Mouse (Mus musculus) lung, embryonic 14.5 days (tissue): ENCODE data around the gene Tmem219. TPM values are rescaled to one million over a fixed set of nuclear protein-coding genes. Genes with fewer than 3 reads are reported as not detected.

Experiments used
- ATAC-seq: fragments of 200-750 bp; cut with Nextera tagmentation; 2 replicates; pipeline ENCODE4 v1.8.0; 2017; ENCODE audit warnings: mild to moderate bottlenecking, moderate TSS enrichment, moderate library complexity; ENCODE audit not compliant: insufficient read depth
- DNase-seq: peaks from one replicate; pipeline ENCODE4 v3.0.0-alpha.2; 2015
- H3K27ac ChIP-seq: fragments of 300-500 bp; sonication (generic); 2 replicates; pipeline ENCODE4 v1.5.1; 2014; ENCODE audit warnings: low read depth, mild to moderate bottlenecking, moderate library complexity
- H3K27me3 ChIP-seq: fragments of 300-500 bp; sonication (generic); 2 replicates; pipeline ENCODE4 v1.6.1; 2014; ENCODE audit warnings: low read length, control low read depth; ENCODE audit not compliant: insufficient read depth
- H3K36me3 ChIP-seq: fragments of 300-500 bp; sonication (generic); 2 replicates; pipeline ENCODE4 v1.6.1; 2014; ENCODE audit warnings: control low read depth; ENCODE audit not compliant: insufficient read depth
- H3K4me1 ChIP-seq: fragments of 300-500 bp; sonication (generic); 2 replicates; pipeline ENCODE4 v1.6.1; 2014; ENCODE audit warnings: antibody characterized with exemption, control low read depth; ENCODE audit not compliant: insufficient read depth
- H3K4me2 ChIP-seq: fragments of 300-500 bp; sonication (generic); 2 replicates; pipeline ENCODE4 v1.6.1; 2014; ENCODE audit warnings: mild to moderate bottlenecking
- H3K4me3 ChIP-seq: fragments of 300-500 bp; sonication (generic); 2 replicates; pipeline ENCODE4 v1.5.1; 2014; ENCODE audit warnings: low read depth, low read length
- H3K9ac ChIP-seq: fragments of 300-500 bp; sonication (generic); 2 replicates; pipeline ENCODE4 v1.6.1; 2014
- H3K9me3 ChIP-seq: fragments of 300-500 bp; sonication (generic); 2 replicates; pipeline ENCODE4 v1.6.1; 2016; ENCODE audit warnings: low read depth, low read length, control low read depth
- CTCF ChIP-seq: IDR thresholded peaks from 2 replicates; pipeline ENCODE4 v1.5.1; 2016; ENCODE audit warnings: antibody characterized with exemption, low read depth
- WGBS: fragments of 180-500 bp; shearing (Covaris S2); extraction: QIAGEN DNeasy Blood & Tissue Kit; methylation state at CpG from one replicate; pipeline ENCODE4 v1.1.7; 2014; 5-methylcytosine and 5-hydroxymethylcytosine counted together
- polyA plus RNA-seq: library from polyadenylated mRNA; unstranded; fragments of >200 nt; fragmentation: Nextera tagmentation; extraction: Ambion mirVana; gene quantifications from 2 replicates; pipeline ENCODE4 v1.2.1, GENCODE M21; 2014

Gene Tmem219
- polyA plus RNA-seq, 1 experiment from 2014 or later: 31.5 TPM

- TF ChIP-seq CTCF: no peak
These were observed 32.4 kb upstream of the Tmem219 start for GRCm38 (mm10) chr7:126955125-126955524.

GRCm38 (mm10) chr7:126952646-126953045 is 29.9 kb upstream of the Tmem219 start:
- Histone ChIP-seq H3K36me3 (no peaks in the 10 kb centered on the region), H3K27ac (no peak overlapping the region), H3K9me3 (no peaks in the 10 kb centered on the region), H3K4me3 (no peak overlapping the region), H3K27me3 (peaks cover 33% of the 10 kb centered on the region), H3K9ac (no peak overlapping the region), H3K4me1 (no peaks in the 10 kb centered on the region), H3K4me2 (no peak overlapping the region)
- ATAC-seq (no peak), DNase-seq (no peak)
- WGBS: under 1% methylated on average over 8 of the region's 8 CpGs
- TF ChIP-seq CTCF: no peak

More at GRCm38 (mm10) chr7:126955125-126955524, 32.4 kb upstream of the Tmem219 start:
- WGBS: 52% methylated on average over 3 of the region's 3 CpGs
- Histone ChIP-seq H3K27ac (no peak overlapping the region), H3K4me2 (no peak overlapping the region), H3K27me3 (peaks cover 30% of the 10 kb centered on the region), H3K9me3 (no peaks in the 10 kb centered on the region), H3K4me1 (no peaks in the 10 kb centered on the region), H3K9ac (no peak overlapping the region), H3K36me3 (no peaks in the 10 kb centered on the region), H3K4me3 (no peak overlapping the region)
- no peak for ATAC-seq
- DNase-seq: no peak

GRCm38 (mm10) chr7:126951741-126952140 is 29.0 kb upstream of the Tmem219 start:
- no peak overlapping the region for H3K27ac ChIP-seq
- H3K4me1 ChIP-seq: no peaks in the 10 kb centered on the region
- WGBS: 25% methylated on average over 4 of the region's 4 CpGs
- H3K36me3 ChIP-seq: no peaks in the 10 kb centered on the region
- no peak overlapping the region for H3K9ac ChIP-seq
- ATAC-seq (no peak), DNase-seq (no peak)
- no peaks in the 10 kb centered on the region for H3K9me3 ChIP-seq
- no peak overlapping the region for H3K4me2 ChIP-seq
- no peak overlapping the region for H3K4me3 ChIP-seq
- peaks cover 33% of the 10 kb centered on the region for H3K27me3 ChIP-seq
- TF ChIP-seq CTCF: no peak

GRCm38 (mm10) chr7:126950647-126951615 is 28.2 kb upstream of the Tmem219 start:
- DNase-seq: no peak

GRCm38 (mm10) chr7:126949793-126950646 is 27.3 kb upstream of the Tmem219 start, which contains the start of gene Sez6l2:
Gene Sez6l2, plus strand, starts transcription at chr7:126950563.
- TF ChIP-seq CTCF: no peak
- Histone ChIP-seq H3K4me3 (peak within 1 kb of the TSS; percentile 36), H3K36me3 (0 out of 2 replicates have a peak, but pooled peaks cover 4% of the 10 kb centered on the region), H3K4me2 (peak within 1 kb of the TSS; percentile 89), H3K4me1 (no peaks in the 10 kb centered on the region), H3K27me3 (peaks cover 33% of the 10 kb centered on the region), H3K27ac (no peak within 1 kb of the TSS), H3K9me3 (no peaks in the 10 kb centered on the region), H3K9ac (no peak within 1 kb of the TSS)
- DNase-seq (peak; percentile 97), ATAC-seq (peak; percentile 91)
- WGBS: under 1% methylated on average over 42 of the region's 42 CpGs

More at GRCm38 (mm10) chr7:126950647-126951615, 28.2 kb upstream of the Tmem219 start:
- Histone ChIP-seq H3K36me3 (no peaks in the 10 kb centered on the region), H3K27ac (no peak overlapping the region), H3K4me1 (no peaks in the 10 kb centered on the region), H3K9ac (no peak overlapping the region), H3K4me3 (0 out of 2 replicates have a peak overlapping the region, but pooled peaks have one; percentile 11), H3K27me3 (peaks cover 33% of the 10 kb centered on the region), H3K9me3 (no peaks in the 10 kb centered on the region), H3K4me2 (peak overlapping the region; percentile 89; the same call in 1 of the 2 replicates)
- 7% methylated on average over 26 of the region's 26 CpGs for WGBS
- no peak for TF ChIP-seq CTCF
- no peak for ATAC-seq

GRCm38 (mm10) chr7:126949403-126949792 is 26.7 kb upstream of the Tmem219 start, which contains the start of gene Asphd1:
Gene Asphd1, minus strand, starts transcription at chr7:126949582.
- no peak for TF ChIP-seq CTCF
- H3K36me3 ChIP-seq: 0 out of 2 replicates have a peak, but pooled peaks cover 8% of the 10 kb centered on the region
- no peak within 1 kb of the TSS for H3K27ac ChIP-seq
- peak within 1 kb of the TSS; percentile 36 for H3K4me3 ChIP-seq
- ATAC-seq (peak; percentile 48), DNase-seq (no peak)
- 0% methylated on average over 21 of the region's 21 CpGs for WGBS
- H3K9ac ChIP-seq: no peak within 1 kb of the TSS
- no peaks in the 10 kb centered on the region for H3K4me1 ChIP-seq
- peaks cover 33% of the 10 kb centered on the region for H3K27me3 ChIP-seq
- peak within 1 kb of the TSS; percentile 89 for H3K4me2 ChIP-seq
- H3K9me3 ChIP-seq: no peaks in the 10 kb centered on the region
